Mouse (Mus musculus) skeletal muscle tissue, adult 2 months (tissue): Measurements from ENCODE around the gene Evl.

Experiments
- DNase-seq: peaks from one replicate; pipeline ENCODE4 v3.0.0-alpha.2; 2012; ENCODE audit warnings: low read depth, low spot score

The Evl gene

GRCm38 (mm10) chr12:108590131-108590530, 35.6 kb downstream of the Evl start:
- no peak for DNase-seq

GRCm38 (mm10) chr12:108591586-108591985, 37.1 kb downstream of the Evl start:
- DNase-seq = no peak

DNA sequence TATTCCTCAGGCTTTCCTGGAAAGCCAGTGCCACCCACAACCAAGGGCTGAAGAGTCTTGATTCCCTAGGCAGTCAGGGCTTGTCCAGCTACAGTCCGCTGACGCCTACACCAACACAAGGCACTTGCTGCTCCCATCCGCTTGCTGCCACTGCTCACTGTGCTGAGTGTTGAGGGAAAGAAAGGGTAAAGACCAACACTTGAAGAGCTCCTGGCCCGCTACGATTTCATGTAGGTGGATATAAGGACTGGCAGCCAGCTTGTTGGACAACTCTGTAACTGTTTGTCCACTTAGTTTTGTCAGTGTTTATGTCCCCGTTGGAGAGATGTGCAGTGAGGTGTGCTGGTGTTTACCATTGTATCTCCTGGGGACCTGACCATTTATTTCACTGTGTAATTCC, 38.3 kb downstream of the Evl start:
- no peak for DNase-seq

DNA sequence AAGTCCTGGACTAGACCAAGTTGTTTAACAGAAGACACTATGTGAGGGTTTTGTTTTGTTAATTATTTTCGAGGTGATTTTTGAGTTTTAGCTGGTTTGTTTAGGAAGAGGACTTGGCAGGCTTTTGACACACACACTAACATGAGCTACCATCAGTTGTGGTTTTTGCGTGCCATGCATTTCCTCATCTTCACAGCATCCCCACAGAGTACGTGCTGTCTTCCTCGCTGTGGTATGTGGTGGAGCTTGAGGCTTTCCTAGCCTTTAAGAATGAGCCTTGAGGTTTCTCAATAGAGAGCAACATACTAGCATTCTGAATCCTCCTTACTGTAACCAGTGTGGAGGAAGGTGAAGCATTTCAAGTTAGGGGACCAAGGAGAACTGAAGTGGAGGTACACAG, 46.3 kb downstream of the Evl start:
- no peak for DNase-seq

- DNase-seq = no peak
Observed at GRCm38 (mm10) chr12:108601326-108601725, 46.8 kb downstream of the Evl start.

GRCm38 (mm10) chr12:108604546-108604945, 50.0 kb downstream of the Evl start:
- no peak for DNase-seq

GRCm38 (mm10) chr12:108605521-108606281, 51.2 kb downstream of the Evl start:
- no peak for DNase-seq

DNA sequence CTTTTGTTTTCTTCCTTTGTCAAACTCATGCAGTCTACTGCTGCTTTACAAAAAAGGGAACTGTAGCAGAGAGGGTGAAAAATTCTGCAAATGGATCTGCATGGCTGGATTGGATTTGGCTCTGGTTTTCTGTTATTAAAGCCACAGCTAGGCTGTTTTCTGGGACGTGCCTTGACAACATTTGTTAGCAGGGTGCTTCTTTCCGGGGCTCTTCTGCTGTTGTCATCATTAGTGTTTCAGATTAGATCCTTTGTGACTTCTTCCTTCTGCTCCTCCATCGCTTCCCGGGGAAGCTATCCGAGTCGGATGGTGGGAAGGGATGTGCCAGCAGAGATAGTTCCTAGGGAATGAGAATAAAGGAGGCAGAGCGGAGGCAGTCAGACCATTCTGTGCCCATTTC, 51.8 kb downstream of the Evl start:
- no peak for DNase-seq

- DNase-seq = no peak
Observed at GRCm38 (mm10) chr12:108609446-108609845, 54.9 kb downstream of the Evl start.

DNA sequence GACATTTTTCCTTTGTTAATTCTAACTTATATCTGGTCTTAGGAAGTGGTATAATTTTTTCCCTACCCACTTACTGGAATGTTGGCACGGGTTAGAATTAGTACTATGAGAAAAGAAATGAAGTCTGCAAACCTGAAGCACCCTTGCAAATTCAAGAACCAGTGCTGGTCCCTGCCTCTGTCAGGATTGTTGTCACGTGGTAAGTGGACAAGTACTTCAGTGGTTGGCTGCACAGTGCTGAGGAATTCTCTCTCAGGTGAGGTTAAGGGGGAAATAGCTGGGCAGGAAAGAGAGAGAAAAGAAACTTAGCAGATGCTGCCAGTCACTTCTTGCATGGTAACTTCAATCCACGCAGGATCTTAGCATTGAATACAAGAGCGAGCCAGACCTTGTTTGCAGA, 55.7 kb downstream of the Evl start:
- no peak for DNase-seq

DNA sequence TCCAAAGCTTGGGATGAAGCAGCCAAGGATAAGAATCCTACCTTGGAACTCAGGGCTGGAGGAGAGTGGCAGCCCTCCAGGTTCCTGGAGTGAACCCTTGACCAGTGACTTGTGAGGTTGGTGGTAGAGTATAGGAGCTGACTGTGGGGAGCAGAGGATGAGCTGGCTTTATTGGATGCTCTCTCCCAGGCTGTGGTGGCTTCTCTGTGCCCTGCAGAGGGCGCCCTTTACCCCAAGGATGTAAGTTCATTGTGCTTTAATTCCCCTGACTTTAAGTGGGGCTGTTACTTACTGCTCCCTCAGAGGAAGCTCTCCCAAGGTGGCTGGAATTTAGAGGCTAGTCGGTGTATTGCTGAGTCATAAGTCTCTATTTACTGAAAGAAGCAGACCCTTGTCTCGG, 58.6 kb downstream of the Evl start:
- DNase-seq = peak; percentile 67

GRCm38 (mm10) chr12:108617511-108617910, 63.0 kb downstream of the Evl start:
- DNase-seq = no peak

DNA sequence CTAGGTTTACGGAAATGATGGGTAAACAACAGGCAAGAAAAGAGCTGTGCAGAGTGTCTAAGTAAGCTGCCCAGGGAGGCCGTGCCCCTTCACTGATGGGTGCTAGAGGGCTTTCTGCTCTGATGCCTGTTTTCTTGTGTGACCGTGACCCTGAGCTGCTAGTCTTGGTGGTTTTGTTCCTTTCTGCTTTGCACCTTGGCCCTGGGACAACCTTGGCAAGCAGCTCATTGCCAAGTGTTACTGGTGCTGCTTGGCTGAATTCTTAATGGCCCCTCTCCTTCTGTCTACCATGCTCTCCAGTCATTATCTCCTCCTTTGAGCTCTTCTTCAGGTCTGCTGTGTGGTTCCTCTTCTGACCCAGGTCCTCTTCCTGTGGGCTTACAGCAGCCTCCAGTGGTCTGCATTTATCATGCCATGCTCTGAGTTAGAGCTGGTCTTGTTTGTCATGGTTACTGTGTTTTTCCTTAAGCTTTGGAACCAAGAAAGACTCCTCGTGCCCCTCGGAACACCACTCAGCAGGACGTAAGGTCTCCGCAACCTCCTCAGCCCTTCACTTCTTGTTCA, 65.4 kb downstream of the Evl start:
- DNase-seq = no peak

DNA sequence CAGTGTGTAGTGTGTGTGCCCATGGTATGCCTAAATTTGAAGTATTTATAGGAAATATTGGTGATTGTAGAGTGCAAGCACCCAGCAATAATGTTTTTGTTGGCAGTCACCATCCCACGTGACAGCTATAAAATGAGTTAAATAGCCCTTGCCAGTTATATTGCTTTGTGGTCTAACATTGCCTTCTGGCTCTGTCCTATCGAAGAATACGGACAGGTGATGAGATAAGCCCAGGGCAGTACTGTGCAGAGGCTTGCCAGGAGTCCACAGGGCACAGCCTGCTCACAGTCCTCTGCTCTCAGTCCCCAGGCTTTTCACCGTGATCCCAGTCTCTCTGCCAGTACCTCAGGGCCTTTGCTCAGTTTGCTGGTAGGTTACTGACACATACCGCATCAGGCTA, 67.9 kb downstream of the Evl start:
- DNase-seq = no peak

DNA sequence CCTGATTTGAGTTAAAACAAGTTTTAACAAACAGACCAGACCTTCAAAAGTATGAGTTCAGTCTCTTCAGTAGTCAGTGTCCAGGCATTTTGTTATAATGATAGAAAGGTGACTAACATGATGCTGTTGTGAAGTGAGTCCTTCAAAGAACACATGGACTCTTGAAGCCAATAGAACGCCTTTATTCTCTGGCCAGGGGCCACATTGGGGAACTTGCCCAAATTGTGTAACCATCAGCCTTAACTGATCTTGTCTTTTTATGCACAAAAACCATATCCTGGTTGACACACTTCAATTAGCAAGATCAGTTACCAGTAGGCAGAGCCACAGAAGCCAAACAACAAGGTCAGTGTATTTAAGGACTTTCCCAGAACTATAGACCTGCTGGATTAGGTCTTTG, 75.0 kb downstream of the Evl start:
- DNase-seq = no peak

DNA sequence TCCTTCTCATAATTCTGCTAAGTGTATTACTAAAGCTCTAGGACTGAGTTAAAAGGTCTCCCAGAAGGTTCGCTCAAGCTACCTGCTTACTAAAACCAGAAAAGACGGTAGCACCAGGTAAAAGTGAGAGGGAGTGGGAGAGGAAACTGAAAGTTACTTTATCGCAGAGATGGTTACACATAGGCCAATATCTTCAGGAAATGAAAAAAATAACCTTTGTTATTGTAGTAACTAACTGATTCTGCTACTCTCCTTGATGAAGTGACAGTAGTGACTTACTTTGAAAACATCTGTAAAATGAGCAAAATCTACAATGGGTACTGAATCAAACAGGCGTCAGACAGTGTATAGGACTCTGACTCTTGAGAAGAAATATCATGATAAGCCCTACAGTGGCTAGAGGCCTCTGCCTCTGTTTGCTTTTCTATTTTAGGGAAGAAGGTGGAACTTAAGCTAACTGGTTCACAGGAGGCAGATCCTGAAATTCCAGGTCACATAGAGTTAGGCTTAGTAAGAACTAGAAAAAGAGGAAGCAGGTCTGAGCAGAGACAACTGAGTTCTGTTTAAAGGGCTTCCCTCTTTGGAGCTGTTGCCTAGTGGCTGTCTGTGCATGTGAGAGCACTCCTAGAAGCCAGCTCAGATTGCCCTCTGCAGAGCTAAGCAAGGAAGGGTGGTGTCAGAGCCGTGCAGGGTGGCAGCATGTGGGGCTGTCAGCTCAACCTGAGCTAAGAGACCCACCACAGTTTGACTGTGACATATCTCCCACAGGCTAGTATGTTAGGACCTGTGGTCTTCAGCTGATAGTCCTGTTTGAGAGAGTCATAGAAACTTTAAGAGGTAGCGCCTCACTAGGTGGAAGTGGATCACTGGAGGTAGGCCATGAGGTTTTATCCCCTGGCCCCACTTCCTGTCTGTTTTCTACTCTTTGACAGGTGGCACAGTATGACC, 76.5 kb downstream of the Evl start:
- no peak for DNase-seq

- no peak for DNase-seq
Observed at GRCm38 (mm10) chr12:108632501-108632900, 78.0 kb downstream of the Evl start.

DNA sequence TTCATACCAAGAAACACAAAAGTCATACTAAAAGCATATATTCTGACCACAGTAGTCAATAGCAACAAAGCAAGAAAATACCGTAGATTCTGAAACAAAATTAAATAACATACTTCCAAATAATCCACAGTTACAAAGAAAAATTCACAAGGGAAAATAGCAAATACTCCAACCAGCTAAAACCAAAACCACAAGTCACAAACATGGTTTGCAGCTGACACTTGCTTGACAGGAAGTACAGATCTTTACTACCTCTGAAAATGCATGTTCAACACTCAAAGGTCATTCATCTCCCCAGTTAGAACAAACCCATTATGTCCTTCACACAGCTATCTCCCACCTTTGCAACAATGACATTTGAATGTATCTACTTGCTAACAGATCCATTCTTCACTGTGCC, 79.5 kb downstream of the Evl start:
- DNase-seq = no peak

- no peak for DNase-seq
Observed at GRCm38 (mm10) chr12:108635501-108635900, 81.0 kb downstream of the Evl start.

- DNase-seq = no peak
Observed at GRCm38 (mm10) chr12:108637440-108637839, 82.9 kb downstream of the Evl start.

DNA sequence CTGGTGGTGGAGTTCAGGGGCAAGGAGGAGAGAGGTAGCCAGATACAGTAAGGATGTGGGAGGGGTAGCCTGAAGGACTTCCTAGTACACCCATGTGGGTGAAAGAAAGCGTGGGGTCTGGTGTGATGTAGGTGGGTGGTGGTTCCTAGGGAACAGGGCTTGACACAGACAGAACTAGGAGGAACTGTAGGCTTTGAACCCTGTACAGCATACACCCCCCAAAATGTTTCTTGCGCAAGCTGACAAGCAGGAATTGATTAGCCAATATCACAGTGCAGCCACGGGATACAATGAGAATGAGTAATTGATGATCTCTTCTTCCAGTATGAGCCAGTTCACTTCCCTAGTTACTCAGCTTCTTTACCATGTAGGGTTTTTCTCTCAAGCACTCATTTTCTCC, 84.6 kb downstream of the Evl start:
- DNase-seq = no peak

- DNase-seq = no peak
Observed at GRCm38 (mm10) chr12:108642019-108642418, 87.5 kb downstream of the Evl start.

GRCm38 (mm10) chr12:108646234-108646633, 91.7 kb downstream of the Evl start:
- no peak for DNase-seq
